Comparison of ENCODE assay signal across 18 mouse cellular contexts in the genomic region with DNA sequence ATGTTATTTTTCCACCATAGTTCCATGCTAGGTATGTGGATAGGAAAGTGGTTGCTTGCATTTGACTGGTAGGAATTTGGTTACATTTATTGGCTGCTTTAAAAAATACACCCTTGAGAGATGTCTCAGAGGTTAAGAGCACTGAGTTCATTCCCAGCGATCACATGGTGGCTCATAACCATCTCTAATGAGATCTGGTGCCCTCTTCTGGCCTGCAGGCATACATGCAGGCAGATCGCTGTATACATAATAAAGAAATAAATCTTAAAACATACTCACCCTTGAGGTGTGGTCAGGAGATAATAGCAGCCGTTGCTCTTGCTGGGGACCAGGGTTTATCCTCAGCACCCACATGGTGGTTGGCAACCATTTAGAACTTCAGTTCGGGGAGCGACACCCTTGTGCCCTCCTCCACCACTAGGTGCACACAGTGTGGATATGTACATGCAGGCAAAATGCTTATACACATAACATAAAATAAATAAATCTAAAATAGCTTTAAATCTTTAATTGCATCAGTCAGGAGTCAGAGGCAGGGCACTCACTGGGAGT. TPM values are rescaled to one million over a fixed set of nuclear protein-coding genes. Genes with fewer than 3 reads are reported as not detected.
DNase-seq lines count a peak whose midpoint lies in the region; ATAC-seq and TF ChIP-seq lines count a peak whose summit lies in the region.
"Had no signal": no experiment of that assay in that cellular context is flagged by ENCODE, and none has a peak within 500 bp of the region (broad histone marks: within the 10 kb centered on the region; RNA-seq: fewer than 3 reads in every experiment).

No protein-coding gene starts in this region.

- H3K4me1 ChIP-seq in heart, postnatal 0 days (ENCODE audit: control insufficient read depth, insufficient read depth) = no peaks in the 10 kb centered on the region
- H3K4me1 ChIP-seq in lung, postnatal 0 days (ENCODE audit: insufficient read depth, low read depth, low read length) = no peaks in the 10 kb centered on the region
- H3K4me1 ChIP-seq: forebrain, embryonic 13.5 days; lung, embryonic 15.5 days had no signal

- H3K9me3 ChIP-seq in heart, postnatal 0 days (replicated peaks; ENCODE audit: control insufficient read depth, low read length) = peaks cover 3% of the 10 kb centered on the region; the same call in 1 of the 2 replicates
- H3K9me3 ChIP-seq in lung, postnatal 0 days (ENCODE audit: low read length) = no peaks in the 10 kb centered on the region
- H3K9me3 ChIP-seq: forebrain, embryonic 13.5 days; lung, embryonic 15.5 days; midbrain, embryonic 10.5 days had no signal

- 82% methylated on average over 5 of the region's 5 CpGs for WGBS in heart, postnatal 0 days
- WGBS in lung, postnatal 0 days = 91% methylated on average over 5 of the region's 5 CpGs

- H3K4me2 ChIP-seq in heart, postnatal 0 days (ENCODE audit: low read depth, low read length) = no peak overlapping the region
- H3K4me2 ChIP-seq in lung, postnatal 0 days (replicated peaks; ENCODE audit: low read depth, low read length) = no peak overlapping the region
- H3K4me2 ChIP-seq: forebrain, embryonic 13.5 days; limb, embryonic 12.5 days; lung, embryonic 15.5 days had no signal

- H3K27me3 ChIP-seq in heart, postnatal 0 days (ENCODE audit: control insufficient read depth, insufficient read depth, low read length) = no peaks in the 10 kb centered on the region
- H3K27me3 ChIP-seq in lung, postnatal 0 days (replicated peaks; ENCODE audit: insufficient read depth, low read length) = no peaks in the 10 kb centered on the region
- H3K27me3 ChIP-seq: forebrain, embryonic 13.5 days; limb, embryonic 12.5 days; lung, embryonic 15.5 days had no signal

- no peaks in the 10 kb centered on the region for H3K36me3 ChIP-seq in heart, postnatal 0 days (replicated peaks; ENCODE audit: control insufficient read depth, insufficient read depth, low read length)
- no peaks in the 10 kb centered on the region for H3K36me3 ChIP-seq in lung, postnatal 0 days (ENCODE audit: insufficient read depth, low read length)
- H3K36me3 ChIP-seq: limb, embryonic 12.5 days; lung, embryonic 15.5 days; midbrain, embryonic 10.5 days had no signal

- no peak overlapping the region for H3K4me3 ChIP-seq in heart, postnatal 0 days (ENCODE audit: low read depth, low read length)
- no peak overlapping the region for H3K4me3 ChIP-seq in lung, postnatal 0 days (ENCODE audit: low read depth, low read length)
- H3K4me3 ChIP-seq: forebrain, embryonic 13.5 days; limb, embryonic 12.5 days; lung, embryonic 15.5 days; midbrain, embryonic 10.5 days; myocyte had no signal

- no peak overlapping the region for H3K27ac ChIP-seq in heart, postnatal 0 days (ENCODE audit: low read depth)
- no peak overlapping the region for H3K27ac ChIP-seq in lung, postnatal 0 days (ENCODE audit: low read length)
- H3K27ac ChIP-seq: forebrain, embryonic 13.5 days; limb, embryonic 12.5 days; lung, embryonic 15.5 days; midbrain, embryonic 10.5 days had no signal

- no peak for TF ChIP-seq EP300 in heart, postnatal 0 days (IDR thresholded peaks at IDR 0.05; ENCODE audit: low read depth)
- TF ChIP-seq EP300 in lung, postnatal 0 days (IDR thresholded peaks at IDR 0.05) = no peak

- DNase-seq in heart, postnatal 0 days (ENCODE audit: low spot score) = no peak
- DNase-seq in heart, postnatal 10 days = no peak
- no peak for DNase-seq in lung, postnatal 0 days (ENCODE audit: low spot score)
- DNase-seq in lung, postnatal 10 days = no peak
- DNase-seq in adrenal gland, adult 2 months = no peak
- DNase-seq in adrenal gland, adult 8-10 months = no peak
- no peak for DNase-seq in thymus, postnatal 10 days (ENCODE audit: low spot score in 2 of 2)
- DNase-seq: adrenal gland, postnatal 36 days; heart, postnatal 36 days; kidney, postnatal 25 days; thymus, adult 2 months had no signal

- no peak overlapping the region for H3K9ac ChIP-seq in heart, postnatal 0 days (replicated peaks; ENCODE audit: low read depth, low read length)
- H3K9ac ChIP-seq in lung, postnatal 0 days (replicated peaks; ENCODE audit: low read depth) = no peak overlapping the region
- H3K9ac ChIP-seq: forebrain, embryonic 13.5 days; limb, embryonic 12.5 days; lung, embryonic 15.5 days had no signal

- intact Hi-C loops in heart, postnatal 10 days (cut with DNase I) = loop anchor here (5.0 kb wide), 1 partner anchor 72 kb away; no protein-coding TSS in a partner anchor

- peak; percentile 15; the same call in 1 of the 2 replicates for TF ChIP-seq CTCF in heart, postnatal 0 days (IDR thresholded peaks at IDR 0.05; ENCODE audit: low read depth)
- TF ChIP-seq CTCF in lung, postnatal 0 days (IDR thresholded peaks at IDR 0.05) = peak; percentile 31

- no peak for ATAC-seq in heart, postnatal 0 days (ENCODE audit: insufficient read depth, low read depth)
- ATAC-seq in lung, postnatal 0 days = no peak
- 0 out of 2 replicates have a peak, but pooled peaks have one; percentile 49 for ATAC-seq in erythroblast, adult 5-6 weeks (replicated peaks; ENCODE audit: low FRiP score, poor library complexity, severe bottlenecking)
- ATAC-seq: forebrain, embryonic 13.5 days; inflammation-experienced regulatory T-cells, adult 6 months had no signal

RNA-seq across cellular contexts. Expression of gene Gpd1l, which starts 44.9 kb away (rescaled TPM):
- 30.8 TPM in 2 replicates for total RNA-seq in heart, postnatal 0 days (2014; rRNA removed; ENCODE audit: low replicate concordance)
- polyA plus RNA-seq in heart, postnatal 0 days (2015; fragmentation: Nextera tagmentation; extraction: Ambion mirVana) = 14.2 and 15.3 TPM in 2 replicates
- 10 to 100 TPM; 40.0 to 40.9 TPM for total RNA-seq in heart, postnatal 10 days (2021)
- 12.7 and 13.7 TPM in 2 replicates for polyA plus RNA-seq in lung, postnatal 0 days (2015; fragmentation: Nextera tagmentation; extraction: Ambion mirVana)
- 8.5 and 10.4 TPM in 2 replicates for total RNA-seq in erythroblast, adult 5-6 weeks (2015; ENCODE audit: low replicate concordance)
- total RNA-seq in erythroblast, adult 5-6 weeks (2017; ENCODE audit: low replicate concordance) = 7.5 and 7.7 TPM in 2 replicates
- total RNA-seq in adrenal gland, adult 2 months (2021) = 10 to 100 TPM; 30.9 to 33.1 TPM
- polyA plus RNA-seq in adrenal gland, adult 2 months (2012; rRNA removed) = 10.8 and 12.4 TPM in 2 replicates
- 10 to 100 TPM; 30.8 to 40.4 (median 33.2) TPM for total RNA-seq in adrenal gland, adult 8-10 months (2022)

RNA-seq across cellular contexts. Expression of gene Cmtm8, which starts 45.0 kb away (rescaled TPM):
- 14.8 and 17.5 TPM in 2 replicates for total RNA-seq in heart, postnatal 0 days (2014; rRNA removed; ENCODE audit: low replicate concordance)
- 13.3 and 14.4 TPM in 2 replicates for polyA plus RNA-seq in heart, postnatal 0 days (2015; fragmentation: Nextera tagmentation; extraction: Ambion mirVana)
- total RNA-seq in heart, postnatal 10 days (2021) = 10 to 100 TPM; 13.1 to 13.6 TPM
- 130 and 147 TPM in 2 replicates for polyA plus RNA-seq in lung, postnatal 0 days (2015; fragmentation: Nextera tagmentation; extraction: Ambion mirVana)
- not detected in 2 replicates for total RNA-seq in erythroblast, adult 5-6 weeks (2015; ENCODE audit: low replicate concordance)
- total RNA-seq in erythroblast, adult 5-6 weeks (2017; ENCODE audit: low replicate concordance) = 0.17 TPM in 1 of 2 replicates, not detected in the other
- 1 to 10 TPM; 4.9 to 7.3 TPM for total RNA-seq in adrenal gland, adult 2 months (2021)
- polyA plus RNA-seq in adrenal gland, adult 2 months (2012; rRNA removed) = 23.2 and 32.4 TPM in 2 replicates
- total RNA-seq in adrenal gland, adult 8-10 months (2022) = 1 to 10 TPM; 4.0 to 9.9 (median 7.0) TPM
- polyA plus RNA-seq: inflammation-experienced regulatory T-cells, adult 6 months; myocyte had no signal

Comparison
In these comparisons a context has a peak if more than half of its experiments do, and no peak if none do; other contexts are left out.
1. RNA of gene Cmtm8, which starts 45.0 kb away (total RNA-seq): 14.8 to 17.5 TPM in heart, postnatal 0 days, 13.1 to 13.6 TPM in heart, postnatal 10 days, 4.0 to 9.9 TPM in adrenal gland, adult 8-10 months and 4.9 to 7.3 TPM in adrenal gland, adult 2 months; 0.17 TPM in erythroblast, adult 5-6 weeks; every median in the first group is over 4 times any median in the second.